Mouse (Mus musculus) E14TG2a.4 (cell line): ENCODE data around the gene Slc35g3.

ENCODE experiments used
- CTCF ChIP-seq: conservative IDR thresholded peaks from 2 replicates; pipeline ENCODE4 v1.5.1; 2014; ENCODE audit warnings: low read length
- NANOG ChIP-seq: IDR thresholded peaks from 2 replicates; pipeline ENCODE4 v1.6.1; 2014; ENCODE audit warnings: borderline replicate concordance, low read length, mixed read lengths
- POU5F1 ChIP-seq: IDR thresholded peaks from 2 replicates; pipeline ENCODE4 v1.6.1; 2014; ENCODE audit warnings: low read length, borderline replicate concordance

GRCm38 (mm10) chr11:69778258-69778982 lies 16.7 kb upstream of the Slc35g3 start:
- TF ChIP-seq CTCF (no peak), POU5F1 (no peak), NANOG (no peak)
